Mouse (Mus musculus): Measurements from ENCODE around the gene Rbm8a.

Rbm8a gene

DNA sequence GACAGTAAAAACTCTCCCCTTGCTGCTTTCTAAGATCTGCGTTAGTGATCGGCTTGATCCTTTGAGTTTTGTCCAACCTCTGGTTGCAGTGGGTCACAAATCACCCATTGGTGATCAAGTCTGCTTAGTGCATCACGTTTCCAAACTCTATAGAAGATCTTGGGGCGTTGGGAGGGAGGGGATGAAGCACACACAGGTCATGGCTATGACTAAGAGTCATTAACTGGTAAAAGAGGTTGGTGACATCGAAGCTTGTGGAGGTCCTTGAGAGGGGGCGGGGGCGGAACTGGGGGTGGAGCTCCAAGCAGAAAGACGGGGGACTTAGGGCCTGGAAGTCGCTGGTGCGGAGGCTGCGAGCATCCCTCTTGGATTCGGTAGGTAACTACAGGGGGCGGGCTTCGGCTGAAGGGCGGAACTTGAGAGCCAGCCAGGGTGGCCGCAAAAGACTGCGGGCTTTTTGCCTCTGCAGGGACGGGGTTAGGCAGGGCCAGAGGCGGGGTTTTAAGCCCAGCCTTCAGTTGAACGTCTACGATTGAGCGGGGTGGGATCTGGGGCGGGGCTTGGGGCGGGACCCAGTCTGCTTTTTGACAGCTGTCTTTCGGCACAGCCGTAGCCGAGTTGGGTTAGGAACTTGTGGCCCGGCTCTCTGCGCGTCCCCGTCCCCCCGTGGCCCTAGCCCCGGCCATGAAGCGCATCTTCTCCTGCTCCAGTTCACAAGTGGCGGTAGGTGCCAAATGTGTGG is 40.2 kb downstream of the Rbm8a start, which contains the start of gene Ankrd35:
Ankrd35 (plus strand) TSS at position 405 of the 742 bp plus-strand sequence.
- peak; percentile 97 for DNase-seq (ENCODE audit: low read depth, low spot score)

- no peak for DNase-seq (ENCODE audit: low read depth, low spot score)
Observed at GRCm38 (mm10) chr3:96671519-96671918, 41.8 kb downstream of the Rbm8a start.

DNA sequence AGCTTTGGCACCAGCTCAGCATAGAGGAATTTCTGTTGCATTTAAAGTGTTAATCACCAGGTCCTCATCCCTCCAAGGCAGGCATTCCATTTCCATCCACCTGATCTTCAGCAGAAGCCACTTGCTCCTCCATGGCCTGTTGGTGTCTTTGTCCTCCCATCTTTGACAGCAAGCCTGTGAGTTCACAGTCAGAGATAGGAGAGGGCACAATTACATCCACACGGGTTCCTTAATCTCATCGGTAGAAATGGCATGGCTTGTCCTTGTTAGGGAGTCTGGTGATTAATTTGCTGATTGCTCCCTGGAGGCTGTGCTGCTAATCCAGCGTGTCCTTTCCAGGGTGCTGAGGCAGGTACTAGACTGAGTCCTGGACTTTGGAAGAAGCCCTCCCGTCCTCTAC is 43.8 kb downstream of the Rbm8a start:
- no peak for DNase-seq (ENCODE audit: low read depth, low spot score)

- no peak for DNase-seq (ENCODE audit: low read depth, low spot score)
Observed at GRCm38 (mm10) chr3:96674442-96674841, 44.7 kb downstream of the Rbm8a start.

DNA sequence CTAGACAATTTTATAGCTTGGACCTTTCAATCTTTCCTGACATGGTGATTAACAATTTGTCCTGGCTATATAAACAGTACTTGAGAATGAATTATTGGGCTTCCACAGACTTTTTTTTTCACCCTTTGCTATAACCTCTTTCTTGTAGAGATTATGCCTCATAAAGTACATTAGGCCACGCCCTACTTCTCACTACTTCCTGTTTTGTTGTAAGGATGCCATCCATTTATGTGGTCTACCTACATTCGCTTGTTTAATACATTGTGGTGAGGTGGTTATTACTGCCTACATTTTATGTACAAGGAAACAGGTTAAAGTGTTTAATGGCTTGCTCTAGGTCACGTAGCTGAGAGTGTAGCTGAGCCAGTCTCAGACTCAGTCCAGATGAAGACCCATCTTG is 45.4 kb downstream of the Rbm8a start:
- DNase-seq (ENCODE audit: low read depth, low spot score), result no peak

DNA sequence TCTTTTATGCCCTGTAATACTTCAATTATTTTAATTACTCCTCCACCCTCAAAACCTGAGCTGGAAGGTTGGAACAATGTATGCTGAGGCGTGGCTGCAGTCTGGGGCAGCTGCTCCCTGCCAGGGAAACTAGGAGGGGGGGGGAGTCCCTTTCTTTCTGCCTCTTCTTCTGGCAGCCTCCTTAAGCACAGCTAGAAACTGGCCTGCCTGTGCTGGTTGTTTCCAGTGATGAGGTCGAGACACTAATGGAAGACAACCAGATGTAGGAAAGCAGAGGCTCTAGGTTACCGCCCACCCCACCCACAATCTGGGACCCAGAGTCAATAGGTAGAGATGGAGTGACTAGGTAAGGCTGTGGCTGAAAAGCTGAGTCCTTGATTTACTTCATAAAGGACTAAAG is 46.0 kb downstream of the Rbm8a start:
- DNase-seq (ENCODE audit: low read depth, low spot score), result peak; percentile 98

DNA sequence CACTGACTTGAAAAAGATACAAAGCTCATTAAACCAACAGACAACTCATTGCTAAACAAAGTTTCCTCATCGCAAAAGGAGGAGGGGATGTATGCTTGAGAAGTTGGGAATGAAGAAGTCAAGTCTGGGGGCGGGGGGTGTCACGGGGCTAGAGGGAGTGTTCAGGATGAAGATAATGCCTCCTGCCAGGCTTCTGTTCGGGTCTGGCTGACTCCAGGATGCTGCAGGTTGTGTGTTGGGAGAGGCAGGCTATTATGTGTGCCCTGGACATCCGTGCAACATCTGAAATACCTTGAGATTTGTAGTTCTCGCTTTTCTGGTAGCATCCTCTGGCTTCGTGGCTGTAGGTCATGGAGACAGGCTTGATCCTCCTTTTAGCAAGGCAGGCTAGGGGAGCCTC is 48.7 kb downstream of the Rbm8a start:
- DNase-seq (ENCODE audit: low read depth, low spot score), result peak; percentile 52

DNA sequence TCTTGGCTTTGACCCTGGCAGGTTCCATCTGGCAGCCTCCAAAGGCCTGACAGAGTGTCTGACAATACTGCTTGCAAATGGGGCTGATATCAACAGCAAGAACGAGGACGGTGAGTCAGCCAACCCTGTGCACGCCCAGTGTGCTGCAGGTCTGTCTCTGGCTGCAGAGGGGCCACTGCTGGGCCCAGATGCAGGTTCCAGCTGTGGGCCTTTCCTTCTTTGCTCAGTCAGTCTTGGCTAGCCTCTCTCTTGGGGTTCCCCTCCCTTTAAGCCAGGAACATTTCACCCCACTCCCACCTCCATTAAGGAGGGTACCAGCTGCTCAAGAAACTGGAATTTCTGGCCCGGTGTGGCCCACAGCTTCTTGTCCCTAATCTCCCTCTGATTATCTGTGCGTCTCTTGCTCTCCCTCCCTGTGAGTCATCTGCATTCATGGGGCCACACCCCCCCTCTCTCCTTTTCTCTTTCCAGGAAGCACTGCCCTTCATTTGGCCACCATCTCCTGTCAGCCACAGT is 49.5 kb downstream of the Rbm8a start:
- DNase-seq (ENCODE audit: low read depth, low spot score), result peak; percentile 79

DNA sequence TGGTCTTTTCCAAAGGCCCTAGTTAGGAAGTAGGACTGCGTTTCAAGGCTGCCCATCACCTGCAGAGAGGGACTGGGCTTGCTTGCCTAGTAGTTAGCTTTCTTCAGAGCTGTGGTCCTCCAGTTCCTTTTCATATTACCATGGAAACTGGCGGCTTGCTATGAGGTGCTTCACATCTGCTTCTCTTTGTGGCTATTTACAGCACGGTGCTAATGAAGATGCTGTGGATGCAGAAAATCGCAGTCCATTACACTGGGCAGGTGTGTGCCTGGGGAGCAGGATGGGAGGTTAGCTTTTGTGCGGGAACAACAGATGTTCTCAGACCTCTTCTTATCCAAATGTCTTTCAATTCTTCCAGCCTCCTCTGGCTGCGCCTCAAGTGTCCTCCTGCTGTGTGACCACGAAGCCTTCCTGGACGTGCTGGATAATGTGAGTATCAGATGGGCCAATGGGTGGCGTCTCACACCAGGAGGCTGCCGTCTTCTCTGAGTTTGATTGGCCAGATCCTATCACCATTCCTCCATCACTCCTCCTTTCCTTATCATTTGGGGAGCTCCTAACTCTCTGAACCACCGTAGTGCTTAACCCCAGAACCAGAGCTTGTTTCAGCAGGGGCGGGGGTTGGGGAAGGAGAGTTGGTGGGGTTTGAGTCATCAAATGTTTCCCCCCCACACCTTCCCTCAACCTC is 50.7 kb downstream of the Rbm8a start:
- DNase-seq (ENCODE audit: low read depth, low spot score), result peak; percentile 53

Measured in R1 (cell line).